In the genomic region with DNA sequence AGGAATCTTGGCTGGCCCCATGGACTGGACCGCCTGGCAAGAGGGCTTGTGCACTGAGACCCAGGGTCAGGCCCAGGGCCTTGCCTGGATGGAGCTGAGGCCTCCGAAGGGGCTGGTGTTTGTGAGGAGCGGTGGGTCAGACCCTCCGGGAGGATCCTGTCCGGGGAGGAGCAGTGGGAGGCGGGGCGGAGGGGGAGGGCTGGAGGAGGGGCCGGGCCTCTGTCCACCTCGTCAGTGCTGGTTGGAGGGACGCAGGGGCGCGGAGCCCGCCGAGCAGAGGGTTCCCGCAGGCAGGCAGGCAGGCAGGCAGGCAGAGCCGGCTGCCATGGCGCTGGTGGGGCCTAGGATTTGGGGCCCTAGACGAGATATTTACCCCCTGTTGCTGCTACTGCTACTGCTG, we compare ENCODE assay signal across 8 mouse cellular contexts. TPM values are rescaled to one million over a fixed set of nuclear protein-coding genes. Genes with fewer than 3 reads are reported as not detected.
A peak's percentile ranks its signal among the peaks of the same experiment; 100 is the strongest.
DNase-seq lines count a peak whose midpoint lies in the region; ATAC-seq and TF ChIP-seq lines count a peak whose summit lies in the region.

Crb2 (plus strand) TSS at position 234 of the 400 bp plus-strand sequence.

- no peak for TF ChIP-seq CTCF in gastrocnemius, adult 2 months (IDR thresholded peaks at IDR 0.05)

- H3K36me3 ChIP-seq in hindbrain, embryonic 15.5 days: no peaks in the 10 kb centered on the region
- no peaks in the 10 kb centered on the region for H3K36me3 ChIP-seq in midbrain, embryonic 13.5 days

- H3K27me3 ChIP-seq in hindbrain, embryonic 15.5 days: peaks cover 8% of the 10 kb centered on the region; the same call in 1 of the 2 replicates
- no peaks in the 10 kb centered on the region; the same call in 1 of the 2 replicates for H3K27me3 ChIP-seq in midbrain, embryonic 13.5 days

- peak within 1 kb of the TSS; percentile 48 for H3K4me2 ChIP-seq in hindbrain, embryonic 15.5 days
- peak within 1 kb of the TSS; percentile 59 for H3K4me2 ChIP-seq in midbrain, embryonic 13.5 days (replicated peaks)

- H3K4me1 ChIP-seq in hindbrain, embryonic 15.5 days (replicated peaks): peaks cover 50% of the 10 kb centered on the region
- H3K4me1 ChIP-seq in midbrain, embryonic 13.5 days (replicated peaks): peaks cover 58% of the 10 kb centered on the region

- intact Hi-C loops in gastrocnemius, adult 2 months (cut with DNase I): loop anchor here (10.0 kb wide), 1 partner anchor 401 kb away; no protein-coding TSS in a partner anchor

- 10% methylated on average over 8 of the region's 18 CpGs for WGBS in hindbrain, embryonic 15.5 days
- WGBS in midbrain, embryonic 13.5 days: 1% methylated on average over 17 of the region's 18 CpGs

- no peak for DNase-seq in gastrocnemius, adult 2 months
- DNase-seq in gastrocnemius, postnatal 10 days: no peak
- peak; percentile 59 for DNase-seq in ZHBTc4 (ENCODE audit: low read depth, low spot score)
- DNase-seq in right cerebral cortex, postnatal 36 days (ENCODE audit: low spot score in 2 of 2): no peak
- no peak for DNase-seq in adrenal gland, postnatal 10 days

- H3K9ac ChIP-seq in hindbrain, embryonic 15.5 days: peak within 1 kb of the TSS; percentile 23; the same call in 1 of the 2 replicates
- peak within 1 kb of the TSS; percentile 71 for H3K9ac ChIP-seq in midbrain, embryonic 13.5 days (replicated peaks)

- no peaks in the 10 kb centered on the region for H3K9me3 ChIP-seq in hindbrain, embryonic 15.5 days
- H3K9me3 ChIP-seq in midbrain, embryonic 13.5 days: no peaks in the 10 kb centered on the region

- H3K4me3 ChIP-seq in gastrocnemius, adult 2 months: peak within 1 kb of the TSS; percentile 33
- H3K4me3 ChIP-seq in hindbrain, embryonic 15.5 days: peak within 1 kb of the TSS; percentile 28
- H3K4me3 ChIP-seq in midbrain, embryonic 13.5 days (replicated peaks): peak within 1 kb of the TSS; percentile 48

- no peak within 1 kb of the TSS for H3K27ac ChIP-seq in gastrocnemius, adult 2 months
- H3K27ac ChIP-seq in hindbrain, embryonic 15.5 days (replicated peaks): peak within 1 kb of the TSS; percentile 55
- peak within 1 kb of the TSS; percentile 84 for H3K27ac ChIP-seq in midbrain, embryonic 13.5 days

- no peak for ATAC-seq in hindbrain, embryonic 15.5 days (ENCODE audit: low FRiP score, low read depth)
- peak; percentile 15 for ATAC-seq in midbrain, embryonic 13.5 days
- ATAC-seq in erythroblast, adult 5-6 weeks (replicated peaks; ENCODE audit: low FRiP score, poor library complexity, severe bottlenecking): no peak

RNA-seq across cellular contexts. Expression of gene Crb2, which starts in this region (rescaled TPM):
- total RNA-seq in gastrocnemius, adult 2 months (2021): not detected
- total RNA-seq in gastrocnemius, postnatal 10 days (2021): under 1 TPM; 0.35 to 0.36 TPM
- 5.1 and 5.9 TPM in 2 replicates for polyA plus RNA-seq in hindbrain, embryonic 15.5 days (2015; fragmentation: Nextera tagmentation; extraction: Ambion mirVana)
- 8.5 and 10.3 TPM in 2 replicates for polyA plus RNA-seq in midbrain, embryonic 13.5 days (2015; fragmentation: Nextera tagmentation; extraction: Ambion mirVana)
- under 1 TPM; 0.66 to 0.76 TPM for total RNA-seq in adrenal gland, postnatal 10 days (2021)
- total RNA-seq in erythroblast, adult 5-6 weeks (2015; ENCODE audit: low replicate concordance): not detected in 2 replicates
- not detected in 2 replicates for total RNA-seq in erythroblast, adult 5-6 weeks (2017; ENCODE audit: low replicate concordance)
